Mouse (Mus musculus): ENCODE measurements at regions not wholly inside any gene's neighbourhood (a gene's known extent, or its start where the extent isn't known, plus 50 kb on each side); places are given as distances from the start of the nearest gene placed in this dataset.

- DNase-seq (ENCODE audit: low read depth, low spot score), result no peak
- Histone ChIP-seq H3K4me3 (ENCODE audit: control insufficient read depth in 1 of 2, insufficient read depth in 1 of 2, low read depth in 2 of 2, low read length in 2 of 2) (no peak overlapping the region), H3K4me1 (ENCODE audit: control insufficient read depth in 1 of 2, insufficient read depth in 2 of 2, low read length in 2 of 2) (no peaks in the 10 kb centered on the region), H3K36me3 (ENCODE audit: control insufficient read depth in 1 of 2, insufficient read depth in 2 of 2, low read length in 2 of 2) (no peaks in the 10 kb centered on the region), H3K9me3 (replicated peaks; ENCODE audit: insufficient read depth, low read length) (no peaks in the 10 kb centered on the region), H3K27ac (ENCODE audit: control insufficient read depth, low read depth, low read length) (no peak overlapping the region), H3K79me2 (ENCODE audit: control insufficient read depth, insufficient read depth, low read length, poor library complexity) (no peaks in the 10 kb centered on the region), H3K9ac (ENCODE audit: control insufficient read depth, low read depth, low read length, poor library complexity, severe bottlenecking) (no peak overlapping the region), H3K27me3 (ENCODE audit: control insufficient read depth in 1 of 2, insufficient read depth in 2 of 2, low read length in 2 of 2) (no peaks in the 10 kb centered on the region)
- no peak for TF ChIP-seq USF1 (IDR thresholded peaks at IDR 0.05; ENCODE audit: low read depth, low read length)
- TF ChIP-seq ZNF384 (IDR thresholded peaks at IDR 0.05; ENCODE audit: low read depth, low read length), result no peak
- no peak for TF ChIP-seq E2F4 (IDR thresholded peaks at IDR 0.05; ENCODE audit: borderline replicate concordance, low read depth, low read length)
- no peak for TF ChIP-seq MAZ (IDR thresholded peaks at IDR 0.05; ENCODE audit: low read depth, low read length)
- TF ChIP-seq TBP (IDR thresholded peaks at IDR 0.05; ENCODE audit: low read depth, low read length), result no peak
- TF ChIP-seq MYB (IDR thresholded peaks at IDR 0.05; ENCODE audit: low read depth, low read length), result no peak
- no peak for TF ChIP-seq MAX (IDR thresholded peaks at IDR 0.05; ENCODE audit: low read length)
- TF ChIP-seq SMC3 (IDR thresholded peaks at IDR 0.05; ENCODE audit: low read depth, low read length), result no peak
- TF ChIP-seq SIN3A (IDR thresholded peaks at IDR 0.05; ENCODE audit: low read length), result no peak
- no peak for TF ChIP-seq MAFK (IDR thresholded peaks at IDR 0.05; ENCODE audit: borderline replicate concordance, low read depth, low read length)
These were observed 139.2 kb upstream of the Kcnj16 start for GRCm38 (mm10) chr11:110828584-110828983.

- Histone ChIP-seq H3K9me3 (replicated peaks; ENCODE audit: insufficient read depth, low read length) (no peaks in the 10 kb centered on the region), H3K4me3 (ENCODE audit: control insufficient read depth in 1 of 2, insufficient read depth in 1 of 2, low read depth in 2 of 2, low read length in 2 of 2) (no peak overlapping the region), H3K27ac (ENCODE audit: control insufficient read depth, low read depth, low read length) (no peak overlapping the region), H3K4me1 (ENCODE audit: control insufficient read depth in 1 of 2, insufficient read depth in 2 of 2, low read length in 2 of 2) (no peaks in the 10 kb centered on the region), H3K27me3 (ENCODE audit: control insufficient read depth in 1 of 2, insufficient read depth in 2 of 2, low read length in 2 of 2) (no peaks in the 10 kb centered on the region), H3K36me3 (ENCODE audit: control insufficient read depth in 1 of 2, insufficient read depth in 2 of 2, low read length in 2 of 2) (no peaks in the 10 kb centered on the region), H3K79me2 (ENCODE audit: control insufficient read depth, insufficient read depth, low read length, poor library complexity) (no peaks in the 10 kb centered on the region), H3K9ac (ENCODE audit: control insufficient read depth, low read depth, low read length, poor library complexity, severe bottlenecking) (no peak overlapping the region)
- no peak for TF ChIP-seq HCFC1 (IDR thresholded peaks at IDR 0.05; ENCODE audit: low read depth, low read length)
- TF ChIP-seq RAD21 (IDR thresholded peaks at IDR 0.05; ENCODE audit: low read depth, low read length), result no peak
- TF ChIP-seq BHLHE40 (IDR thresholded peaks at IDR 0.05; ENCODE audit: borderline replicate concordance, low read depth, low read length), result no peak
- TF ChIP-seq SIN3A (IDR thresholded peaks at IDR 0.05; ENCODE audit: low read length), result no peak
- no peak for TF ChIP-seq TBP (IDR thresholded peaks at IDR 0.05; ENCODE audit: low read depth, low read length)
- DNase-seq (ENCODE audit: low read depth, low spot score), result no peak
These were observed 131.1 kb upstream of the Kcnj16 start for GRCm38 (mm10) chr11:110836688-110837087.

DNA sequence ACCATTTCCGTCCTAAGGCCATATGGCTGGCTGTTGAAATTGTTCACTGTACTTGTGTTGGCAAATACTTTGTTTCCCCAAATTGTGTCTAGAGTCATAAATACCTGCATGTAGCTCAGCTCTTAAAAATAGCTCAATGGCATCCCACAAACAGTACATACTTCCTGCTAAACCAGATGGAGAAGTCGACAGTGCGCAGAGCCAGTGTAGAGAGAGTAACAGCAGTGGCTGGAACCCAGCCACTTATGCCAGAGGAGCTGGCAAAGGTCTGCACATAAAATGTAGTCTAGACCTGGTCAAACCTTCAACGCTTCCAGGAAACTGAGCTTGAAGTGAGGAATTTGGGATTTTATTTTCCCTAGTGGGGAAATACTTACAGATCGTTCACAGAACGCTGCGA, 128.5 kb upstream of the Kcnj16 start:
- H3K36me3 ChIP-seq (ENCODE audit: control insufficient read depth in 1 of 2, insufficient read depth in 2 of 2, low read length in 2 of 2), result no peaks in the 10 kb centered on the region
- no peak overlapping the region for H3K9ac ChIP-seq (ENCODE audit: control insufficient read depth, low read depth, low read length, poor library complexity, severe bottlenecking)
- no peak overlapping the region for H3K27ac ChIP-seq (ENCODE audit: control insufficient read depth, low read depth, low read length)
- H3K4me3 ChIP-seq (ENCODE audit: control insufficient read depth in 1 of 2, insufficient read depth in 1 of 2, low read depth in 2 of 2, low read length in 2 of 2), result no peak overlapping the region
- H3K4me1 ChIP-seq (ENCODE audit: control insufficient read depth in 1 of 2, insufficient read depth in 2 of 2, low read length in 2 of 2), result no peaks in the 10 kb centered on the region
- no peaks in the 10 kb centered on the region for H3K27me3 ChIP-seq (ENCODE audit: control insufficient read depth in 1 of 2, insufficient read depth in 2 of 2, low read length in 2 of 2)
- no peaks in the 10 kb centered on the region for H3K79me2 ChIP-seq (ENCODE audit: control insufficient read depth, insufficient read depth, low read length, poor library complexity)
- no peak for DNase-seq (ENCODE audit: low read depth, low spot score)
- no peaks in the 10 kb centered on the region for H3K9me3 ChIP-seq (replicated peaks; ENCODE audit: insufficient read depth, low read length)
- TF ChIP-seq CTCF (IDR thresholded peaks at IDR 0.05 in 2 of 3, conservative IDR thresholded peaks at IDR 0.05 in 1 of 3; ENCODE audit: control insufficient read depth in 1 of 3, insufficient read depth in 1 of 3, low read depth in 2 of 3, low read length in 3 of 3, poor library complexity in 1 of 3, severe bottlenecking in 1 of 3), result no peak
- no peak for TF ChIP-seq NELFE (IDR thresholded peaks at IDR 0.05; ENCODE audit: low read depth, low read length)
- no peak for TF ChIP-seq KAT2A (conservative IDR thresholded peaks at IDR 0.05; ENCODE audit: low read depth, low read length)
- TF ChIP-seq BHLHE40 (IDR thresholded peaks at IDR 0.05; ENCODE audit: borderline replicate concordance, low read depth, low read length), result no peak
- no peak for TF ChIP-seq GABPA (IDR thresholded peaks at IDR 0.05; ENCODE audit: low read depth, low read length)
- TF ChIP-seq MXI1 (IDR thresholded peaks at IDR 0.05; ENCODE audit: low read depth, low read length), result no peak
- no peak for TF ChIP-seq POLR2A (IDR thresholded peaks at IDR 0.05; ENCODE audit: control insufficient read depth in 1 of 2, insufficient read depth in 1 of 2, low read depth in 1 of 2, low read length in 2 of 2, poor library complexity in 1 of 2)
- no peak for TF ChIP-seq CHD2 (IDR thresholded peaks at IDR 0.05; ENCODE audit: low read length)
